Mouse (Mus musculus) ES-Bruce4 (cell line): ENCODE results near the gene Cd83.

Experiments
- CTCF ChIP-seq: IDR thresholded peaks from one replicate; pipeline ENCODE4 v1.8.1; 2011; ENCODE audit warnings: low read depth, low read length
- POLR2A ChIP-seq: IDR thresholded peaks from one replicate; pipeline ENCODE4 v1.8.1; 2011; ENCODE audit warnings: low read length; ENCODE audit not compliant: insufficient read depth

DNA sequence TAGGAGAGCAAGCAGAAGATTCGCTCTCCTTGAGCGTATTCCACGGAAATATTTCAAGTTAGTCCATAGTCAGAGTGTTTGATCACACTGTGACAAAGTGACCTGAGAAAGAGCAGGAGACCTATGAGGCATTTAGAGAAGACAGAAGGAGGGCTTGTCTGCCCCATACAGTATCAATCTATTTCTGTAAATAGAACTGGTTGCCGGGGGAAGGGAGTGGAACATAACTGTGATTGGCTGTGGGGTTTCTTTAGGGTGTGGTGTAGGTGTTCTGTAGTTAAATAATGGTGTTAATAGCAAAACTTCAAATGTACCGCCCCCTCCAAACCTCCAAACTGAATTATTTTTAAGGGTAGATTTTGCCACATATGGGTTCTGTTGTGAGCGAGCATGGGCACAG, 33.6 kb upstream of the Cd83 start:
- no peak for TF ChIP-seq POLR2A
- TF ChIP-seq CTCF, result no peak
